Mouse (Mus musculus): Measurements from ENCODE around the gene D5Ertd579e.

GRCm38 (mm10) chr5:36723356-36723755 is 27.5 kb upstream of the D5Ertd579e start:
- no peak for TF ChIP-seq CTCF (conservative IDR thresholded peaks at IDR 0.05; ENCODE audit: low read length)
- no peak for TF ChIP-seq NANOG (IDR thresholded peaks at IDR 0.05; ENCODE audit: borderline replicate concordance, low read length)
- no peak for TF ChIP-seq POU5F1 (IDR thresholded peaks at IDR 0.05; ENCODE audit: borderline replicate concordance, low read length)

Measured in E14TG2a.4 (cell line).